Mouse (Mus musculus): ENCODE results near the gene Lmod1. TPM values are rescaled to one million over a fixed set of nuclear protein-coding genes. Genes with fewer than 3 reads are reported as not detected.

Lmod1 gene
- polyA plus RNA-seq, 1 experiment from 2014 or later, result 0.42 TPM

Other genes with a start within 250 kb of the Lmod1 start
- gene Lgr6, start 219.5 kb upstream of the Lmod1 start, polyA plus RNA-seq (2015; fragmentation: Nextera tagmentation; extraction: Ambion mirVana), result 8.3 and 11.5 TPM in 2 replicates
- 1.5 and 2.2 TPM in 2 replicates for gene Ptpn7, start 192.1 kb upstream of the Lmod1 start, polyA plus RNA-seq (2015; fragmentation: Nextera tagmentation; extraction: Ambion mirVana)
- 75.2 and 78.6 TPM in 2 replicates for gene Arl8a, start 178.0 kb upstream of the Lmod1 start, polyA plus RNA-seq (2015; fragmentation: Nextera tagmentation; extraction: Ambion mirVana)
- not detected in 2 replicates for gene Gpr37l1, start 157.1 kb upstream of the Lmod1 start, polyA plus RNA-seq (2015; fragmentation: Nextera tagmentation; extraction: Ambion mirVana)
- gene Elf3, start 66.2 kb upstream of the Lmod1 start, polyA plus RNA-seq (2015; fragmentation: Nextera tagmentation; extraction: Ambion mirVana), result 9.0 and 12.2 TPM in 2 replicates
- gene Rnpep, start 40.7 kb upstream of the Lmod1 start, polyA plus RNA-seq (2015; fragmentation: Nextera tagmentation; extraction: Ambion mirVana), result 87.9 and 93.5 TPM in 2 replicates
- gene Timm17a, start 11.0 kb upstream of the Lmod1 start, polyA plus RNA-seq (2015; fragmentation: Nextera tagmentation; extraction: Ambion mirVana), result 165 and 192 TPM in 2 replicates
- 22.4 and 23.0 TPM in 2 replicates for gene Shisa4, start 50.4 kb downstream of the Lmod1 start, polyA plus RNA-seq (2015; fragmentation: Nextera tagmentation; extraction: Ambion mirVana)
- gene Ipo9, start 105.7 kb downstream of the Lmod1 start, polyA plus RNA-seq (2015; fragmentation: Nextera tagmentation; extraction: Ambion mirVana), result 139 and 147 TPM in 2 replicates

All from embryonic facial prominence, embryonic 13.5 days (tissue).